Mouse (Mus musculus) ES-Bruce4 (cell line): ENCODE measurements around the gene Nkx1-1. TPM values are rescaled to one million over a fixed set of nuclear protein-coding genes. Genes with fewer than 3 reads are reported as not detected.
A peak's percentile ranks its signal among the peaks of the same experiment; 100 is the strongest.

Experiments used
- H3K27ac ChIP-seq: 2 replicates; pipeline ENCODE4 v1.5.1; 2012; ENCODE audit warnings: low read length, inconsistent platforms; ENCODE audit not compliant: insufficient read depth
- H3K27me3 ChIP-seq: 2 replicates; pipeline ENCODE4 v1.6.1; 2012; ENCODE audit warnings: mild to moderate bottlenecking, low read length, inconsistent platforms; ENCODE audit not compliant: control insufficient read depth, poor library complexity, insufficient read depth, severe bottlenecking
- H3K36me3 ChIP-seq: 2 replicates; pipeline ENCODE4 v1.6.1; 2012; ENCODE audit warnings: inconsistent platforms, mild to moderate bottlenecking, low read length, moderate library complexity; ENCODE audit not compliant: control insufficient read depth, poor library complexity, insufficient read depth, severe bottlenecking
- H3K4me1 ChIP-seq: one replicate; pipeline ENCODE4 v1.8.1; 2011; ENCODE audit warnings: low read length; ENCODE audit not compliant: control insufficient read depth, insufficient read depth
- H3K4me3 ChIP-seq: 2 replicates; pipeline ENCODE4 v1.5.1; 2011; ENCODE audit warnings: low read depth, mild to moderate bottlenecking, low read length
- H3K9ac ChIP-seq: 2 replicates; pipeline ENCODE4 v1.6.1; 2012; ENCODE audit warnings: low read depth, mild to moderate bottlenecking, inconsistent platforms; ENCODE audit not compliant: poor library complexity, severe bottlenecking
- H3K9me3 ChIP-seq: replicated peaks from 2 replicates; pipeline ENCODE4 v1.6.1; 2012; ENCODE audit warnings: mild to moderate bottlenecking, low read length, inconsistent platforms; ENCODE audit not compliant: control insufficient read depth, poor library complexity, insufficient read depth, severe bottlenecking
- CTCF ChIP-seq: IDR thresholded peaks from one replicate; pipeline ENCODE4 v1.8.1; 2011; ENCODE audit warnings: low read depth, low read length
- EP300 ChIP-seq: IDR thresholded peaks from 2 replicates; pipeline ENCODE4 v1.6.1; 2011; ENCODE audit warnings: low read depth, low read length; ENCODE audit not compliant: insufficient read depth
- POLR2A ChIP-seq: IDR thresholded peaks from one replicate; pipeline ENCODE4 v1.8.1; 2011; ENCODE audit warnings: low read length; ENCODE audit not compliant: insufficient read depth
- polyA plus RNA-seq: library from polyadenylated mRNA; stranded (reverse); fragments of >200 nt; gene quantifications from 2 replicates; pipeline ENCODE4 v1.2.4, GENCODE M21; 2011; ENCODE audit warnings: low read depth; ENCODE audit not compliant: missing spikeins, insufficient read depth, insufficient read length

The Nkx1-1 gene
- polyA plus RNA-seq, 1 experiment = not detected

DNA sequence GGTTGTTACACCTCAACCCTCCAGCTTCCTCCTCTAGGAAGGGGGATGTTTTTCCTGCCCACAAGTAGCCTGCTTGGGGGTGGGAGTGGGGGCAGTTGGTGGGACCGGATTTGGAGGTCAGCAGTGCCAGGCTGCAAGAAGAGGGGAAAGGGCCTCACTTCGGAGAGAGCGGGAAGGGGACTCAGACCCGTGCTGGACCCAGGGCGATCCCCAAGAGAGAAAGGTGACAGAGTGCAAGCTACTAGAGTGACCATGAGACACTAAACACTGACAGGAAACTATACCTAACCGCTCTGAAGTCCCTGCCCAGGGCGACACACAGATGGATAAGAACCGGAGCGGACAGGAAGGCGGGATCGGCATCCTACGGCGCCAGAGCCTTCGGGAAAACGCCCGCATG lies 3.7 kb downstream of the Nkx1-1 start:
- H3K36me3 ChIP-seq = no peaks in the 10 kb centered on the region
- H3K27me3 ChIP-seq = peaks cover 40% of the 10 kb centered on the region
- H3K9ac ChIP-seq = no peak overlapping the region
- no peaks in the 10 kb centered on the region for H3K9me3 ChIP-seq
- TF ChIP-seq CTCF (no peak), POLR2A (no peak), EP300 (no peak)
- H3K4me1 ChIP-seq = no peaks in the 10 kb centered on the region
- H3K27ac ChIP-seq = no peak overlapping the region
- H3K4me3 ChIP-seq = peak overlapping the region; percentile 15; the same call in 1 of the 2 replicates

DNA sequence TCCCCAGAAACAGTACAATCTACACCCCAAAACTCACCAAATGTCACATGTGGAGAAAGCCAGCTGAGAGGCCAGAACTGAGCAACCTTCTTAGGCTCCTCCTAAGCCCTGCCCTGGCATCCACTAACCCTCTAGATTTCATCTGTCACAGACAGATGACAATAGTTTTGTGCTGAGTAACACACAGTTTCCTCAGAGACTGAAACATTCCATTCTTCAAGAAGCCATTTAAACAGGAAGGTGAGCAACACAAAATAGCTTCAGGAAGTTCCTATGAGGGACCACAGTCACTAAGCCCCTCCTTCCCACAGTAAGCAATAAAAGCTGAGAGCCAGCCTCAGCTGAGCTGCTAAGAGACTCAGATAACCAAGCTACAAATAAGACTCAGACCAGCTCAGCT lies 6.3 kb downstream of the Nkx1-1 start:
- H3K4me1 ChIP-seq = no peaks in the 10 kb centered on the region
- no peaks in the 10 kb centered on the region for H3K9me3 ChIP-seq
- no peak overlapping the region for H3K9ac ChIP-seq
- TF ChIP-seq POLR2A = no peak
- no peak for TF ChIP-seq EP300
- TF ChIP-seq CTCF = no peak
- H3K27ac ChIP-seq = no peak overlapping the region
- no peaks in the 10 kb centered on the region for H3K36me3 ChIP-seq
- H3K4me3 ChIP-seq = no peak overlapping the region
- H3K27me3 ChIP-seq = peaks cover 22% of the 10 kb centered on the region

DNA sequence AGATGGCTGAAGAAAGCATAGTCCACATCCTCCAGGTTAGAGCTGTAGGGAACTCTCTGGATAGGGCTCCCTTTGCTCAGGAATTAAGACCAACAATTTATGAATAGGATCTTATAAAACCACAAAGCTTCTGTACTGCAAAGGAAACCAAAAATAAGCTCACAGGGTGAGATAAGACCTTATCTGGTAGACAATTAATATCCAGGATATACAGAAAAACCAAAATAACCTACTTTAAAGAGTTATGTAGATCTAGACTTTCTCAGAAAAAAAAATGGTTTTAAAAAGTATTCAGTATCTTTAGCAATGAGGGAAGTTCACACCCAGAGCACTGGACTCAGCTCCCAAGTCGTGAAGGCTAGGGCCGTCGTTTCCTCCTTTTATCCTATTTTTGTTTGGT lies 13.5 kb downstream of the Nkx1-1 start:
- H3K27me3 ChIP-seq = no peaks in the 10 kb centered on the region
- no peak overlapping the region for H3K4me3 ChIP-seq
- H3K36me3 ChIP-seq = no peaks in the 10 kb centered on the region
- H3K27ac ChIP-seq = no peak overlapping the region
- H3K9ac ChIP-seq = no peak overlapping the region
- no peaks in the 10 kb centered on the region for H3K9me3 ChIP-seq
- H3K4me1 ChIP-seq = no peaks in the 10 kb centered on the region
- no peak for TF ChIP-seq EP300

DNA sequence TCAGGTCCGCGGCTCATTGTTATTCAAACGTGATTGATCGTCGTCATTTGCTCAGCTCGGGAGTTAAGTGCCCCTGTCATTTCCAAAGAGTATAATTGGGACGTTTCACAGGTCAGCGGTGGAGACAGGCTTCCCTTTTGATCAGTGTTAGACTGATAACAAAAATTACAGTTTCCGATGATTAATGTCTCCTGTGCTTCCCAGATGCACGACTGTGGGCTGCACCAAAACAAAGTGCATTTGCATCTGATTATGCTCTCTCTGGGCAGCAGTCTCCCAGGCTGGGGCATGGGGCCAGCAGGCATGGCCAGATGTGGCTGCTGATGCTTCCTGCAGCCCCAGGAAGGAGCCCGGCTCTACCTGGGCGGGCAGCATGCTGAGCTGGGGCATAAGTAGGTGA lies 33.0 kb downstream of the Nkx1-1 start:
- no peaks in the 10 kb centered on the region for H3K4me1 ChIP-seq
- H3K27me3 ChIP-seq = no peaks in the 10 kb centered on the region
- H3K4me3 ChIP-seq = no peak overlapping the region
- no peaks in the 10 kb centered on the region for H3K9me3 ChIP-seq
- TF ChIP-seq EP300 = no peak
- TF ChIP-seq CTCF = no peak
- TF ChIP-seq POLR2A = no peak
- no peaks in the 10 kb centered on the region for H3K36me3 ChIP-seq
- H3K9ac ChIP-seq = no peak overlapping the region
- H3K27ac ChIP-seq = no peak overlapping the region

DNA sequence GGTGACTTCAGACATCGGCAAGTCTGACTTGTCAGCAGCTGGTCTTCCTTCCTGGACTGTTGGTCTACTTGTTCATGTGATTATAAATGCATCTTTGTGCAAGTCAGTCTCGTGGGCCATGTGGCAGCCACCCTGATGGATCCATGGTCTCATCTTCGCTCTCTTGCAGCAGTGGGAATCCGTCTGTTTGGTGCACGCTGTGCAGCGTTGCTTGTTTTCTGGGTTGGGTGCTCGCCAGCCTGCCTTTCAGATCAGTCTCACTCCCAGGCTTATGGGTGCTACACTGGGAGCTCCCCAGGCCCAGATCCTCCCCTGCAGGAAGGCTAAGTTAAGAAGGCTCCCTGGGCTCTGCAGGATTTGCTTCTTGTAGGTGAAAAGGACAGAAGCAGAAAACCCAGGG lies 36.9 kb downstream of the Nkx1-1 start:
- Histone ChIP-seq H3K4me3 (no peak overlapping the region), H3K9ac (no peak overlapping the region), H3K9me3 (no peaks in the 10 kb centered on the region), H3K27me3 (no peaks in the 10 kb centered on the region), H3K27ac (no peak overlapping the region), H3K36me3 (no peaks in the 10 kb centered on the region), H3K4me1 (no peaks in the 10 kb centered on the region)
- TF ChIP-seq POLR2A (no peak), CTCF (no peak), EP300 (no peak)

DNA sequence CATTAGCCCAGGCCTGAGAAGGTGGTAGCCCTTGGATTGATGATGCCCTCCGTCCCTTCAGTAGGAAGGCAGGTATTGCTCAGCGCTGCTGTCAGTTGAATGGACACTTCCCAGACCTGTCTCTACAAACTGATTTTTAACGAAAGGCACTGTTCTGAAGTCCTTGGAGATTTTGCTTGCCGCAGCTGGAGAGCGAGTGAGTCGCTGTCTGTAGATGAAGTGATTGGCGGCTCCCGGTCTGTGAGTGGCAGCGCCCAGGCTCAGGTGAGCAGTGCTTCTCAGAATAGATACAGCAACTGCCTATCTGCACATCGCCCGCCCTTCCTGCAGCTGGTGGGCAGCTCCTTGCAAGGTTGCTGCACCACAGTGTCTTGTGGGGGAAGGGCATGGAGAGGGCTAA lies 38.1 kb downstream of the Nkx1-1 start:
- Histone ChIP-seq H3K9ac (no peak overlapping the region), H3K27me3 (no peaks in the 10 kb centered on the region), H3K36me3 (no peaks in the 10 kb centered on the region), H3K4me3 (no peak overlapping the region), H3K9me3 (no peaks in the 10 kb centered on the region), H3K4me1 (no peaks in the 10 kb centered on the region), H3K27ac (no peak overlapping the region)
- TF ChIP-seq CTCF = no peak
- no peak for TF ChIP-seq POLR2A
- TF ChIP-seq EP300 = no peak

DNA sequence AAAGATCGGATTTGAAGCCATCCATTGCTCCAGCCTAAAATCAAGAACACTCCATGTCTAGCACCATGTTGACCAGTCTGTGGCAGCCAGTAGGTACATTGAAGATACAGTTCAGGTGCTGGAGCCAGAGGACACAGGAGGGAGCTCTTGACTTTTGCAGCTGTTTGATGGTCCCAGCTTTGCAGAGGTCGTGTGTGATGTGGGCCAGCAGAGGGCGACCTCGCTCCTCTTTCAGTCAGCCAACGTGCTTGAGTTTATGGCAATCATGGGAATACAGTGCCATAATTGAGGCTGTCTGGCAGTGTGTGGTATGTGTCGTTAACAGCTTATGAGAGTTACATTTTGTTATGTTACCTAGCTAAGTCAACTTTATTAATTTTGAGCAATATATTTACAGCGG lies 40.0 kb downstream of the Nkx1-1 start:
- no peak overlapping the region for H3K9ac ChIP-seq
- no peaks in the 10 kb centered on the region for H3K9me3 ChIP-seq
- no peak overlapping the region for H3K27ac ChIP-seq
- H3K27me3 ChIP-seq = no peaks in the 10 kb centered on the region
- H3K36me3 ChIP-seq = no peaks in the 10 kb centered on the region
- no peak overlapping the region for H3K4me3 ChIP-seq
- H3K4me1 ChIP-seq = no peaks in the 10 kb centered on the region
- TF ChIP-seq EP300 (0 out of 2 replicates have a peak, but pooled peaks have one; percentile 33), POLR2A (no peak), CTCF (peak; percentile 100)
